Mouse (Mus musculus): ENCODE results near the gene E2f2.

E2f2 gene

DNA sequence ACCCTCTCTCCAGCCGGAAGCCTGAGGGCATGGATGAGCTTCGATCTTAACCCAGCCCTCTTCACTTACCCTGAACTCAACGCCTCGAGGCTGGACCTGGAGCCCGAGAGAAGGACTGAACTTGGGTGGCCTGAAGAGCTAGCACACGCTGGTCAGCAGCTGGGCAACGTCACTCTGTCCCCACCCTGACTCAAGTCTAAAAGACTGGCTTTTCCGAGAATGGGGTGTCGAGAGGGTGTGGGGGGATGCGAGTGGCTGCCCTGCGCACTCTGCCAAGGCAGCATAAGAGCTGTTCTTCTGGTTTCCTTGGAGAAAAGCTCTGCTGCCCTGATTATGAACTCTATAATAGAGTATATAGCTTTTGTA, 27.3 kb upstream of the E2f2 start:
- no peak for DNase-seq (ENCODE audit: low read depth)

GRCm38 (mm10) chr4:136145362-136145885, 26.8 kb upstream of the E2f2 start:
- no peak for DNase-seq (ENCODE audit: low read depth)

DNA sequence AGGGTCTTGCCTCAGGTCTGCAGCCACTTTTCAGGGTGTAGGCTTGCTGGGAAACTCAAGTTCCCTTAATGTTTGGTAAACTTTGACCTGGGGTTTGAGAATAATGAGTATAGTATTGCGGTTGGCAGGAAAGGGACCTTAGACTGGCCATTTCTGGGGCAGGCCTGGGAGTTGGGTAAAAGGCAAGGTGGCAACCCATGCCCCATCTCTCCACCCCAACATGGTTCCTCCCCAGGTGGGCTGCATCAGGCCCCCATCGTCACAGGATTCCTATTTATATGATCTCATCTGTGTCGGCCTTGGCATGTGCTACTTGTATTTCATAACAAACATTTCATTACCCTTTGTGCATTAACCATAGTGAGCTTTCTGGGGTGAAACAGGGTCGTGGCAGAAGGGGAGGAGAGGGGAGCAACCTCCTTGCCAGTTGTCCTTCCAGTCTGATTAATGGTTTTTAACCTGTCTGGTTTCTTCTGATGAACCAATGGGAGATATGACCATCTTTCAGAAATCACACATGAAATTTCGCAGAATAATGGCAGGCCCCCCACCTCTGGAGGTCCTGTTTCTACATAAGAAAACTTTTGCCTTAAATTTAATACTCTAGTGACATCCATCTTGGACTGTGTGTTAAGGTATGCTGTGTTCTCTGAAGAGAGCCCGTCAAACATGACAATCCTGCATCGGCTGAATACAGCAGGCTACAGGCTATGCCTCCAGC, 26.0 kb upstream of the E2f2 start:
- DNase-seq (ENCODE audit: low read depth): no peak

DNA sequence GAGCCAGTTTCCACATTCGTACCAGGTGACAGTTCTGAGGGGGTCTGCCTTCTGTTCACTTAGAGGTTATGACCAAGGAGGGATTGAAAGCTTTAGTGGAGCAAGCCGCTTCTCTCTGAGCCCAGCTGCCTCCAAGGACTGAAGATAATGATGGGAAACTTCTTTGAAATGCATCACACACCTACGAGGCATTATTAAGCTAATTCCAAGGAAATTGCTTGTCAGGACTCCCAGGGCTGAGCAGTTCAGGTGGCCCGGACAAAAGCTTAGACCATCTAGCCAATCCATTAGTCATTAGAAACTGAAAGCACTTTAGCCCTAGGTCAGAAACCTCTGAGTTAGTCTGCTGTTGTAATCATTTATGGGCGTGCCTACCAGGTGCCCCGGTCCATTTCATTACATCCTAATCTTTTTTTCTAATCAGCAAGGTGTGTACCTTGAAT, 25.5 kb upstream of the E2f2 start:
- DNase-seq (ENCODE audit: low read depth): no peak

DNA sequence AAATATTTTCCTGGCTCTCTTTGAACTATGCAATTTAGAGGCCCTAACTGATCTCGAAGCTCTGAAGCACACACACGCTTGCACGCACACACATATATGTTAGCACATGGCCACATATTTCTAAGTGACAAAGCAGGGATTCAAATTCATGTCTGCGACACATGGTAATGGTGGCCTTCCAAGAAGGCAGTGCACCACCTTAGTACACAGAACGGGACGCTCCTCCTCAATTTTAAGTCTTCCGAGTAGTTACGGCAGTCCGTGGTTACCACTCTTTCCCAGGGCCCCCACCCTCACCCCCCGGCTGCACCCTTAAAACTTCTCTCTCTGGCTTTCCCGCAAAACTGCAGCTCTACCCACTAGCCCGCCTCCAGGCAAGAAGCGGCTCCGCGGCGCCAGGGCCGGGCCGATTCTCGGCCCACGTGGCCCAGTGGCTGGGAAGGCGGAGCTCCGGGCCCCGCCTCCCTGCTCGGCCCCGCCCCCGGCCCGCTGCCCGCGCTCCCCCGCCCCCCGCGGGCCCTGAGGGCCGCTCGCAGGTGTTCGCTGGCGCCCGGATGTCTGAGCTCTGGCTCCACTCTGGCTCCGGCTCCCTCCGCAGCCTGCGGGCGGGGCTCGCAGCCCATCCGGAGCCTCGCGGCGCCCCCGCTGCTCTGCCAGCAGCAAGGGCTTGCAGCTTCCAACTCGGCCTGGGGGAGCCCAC, 24.6 kb upstream of the E2f2 start:
- DNase-seq (ENCODE audit: low read depth): peak; percentile 42

DNA sequence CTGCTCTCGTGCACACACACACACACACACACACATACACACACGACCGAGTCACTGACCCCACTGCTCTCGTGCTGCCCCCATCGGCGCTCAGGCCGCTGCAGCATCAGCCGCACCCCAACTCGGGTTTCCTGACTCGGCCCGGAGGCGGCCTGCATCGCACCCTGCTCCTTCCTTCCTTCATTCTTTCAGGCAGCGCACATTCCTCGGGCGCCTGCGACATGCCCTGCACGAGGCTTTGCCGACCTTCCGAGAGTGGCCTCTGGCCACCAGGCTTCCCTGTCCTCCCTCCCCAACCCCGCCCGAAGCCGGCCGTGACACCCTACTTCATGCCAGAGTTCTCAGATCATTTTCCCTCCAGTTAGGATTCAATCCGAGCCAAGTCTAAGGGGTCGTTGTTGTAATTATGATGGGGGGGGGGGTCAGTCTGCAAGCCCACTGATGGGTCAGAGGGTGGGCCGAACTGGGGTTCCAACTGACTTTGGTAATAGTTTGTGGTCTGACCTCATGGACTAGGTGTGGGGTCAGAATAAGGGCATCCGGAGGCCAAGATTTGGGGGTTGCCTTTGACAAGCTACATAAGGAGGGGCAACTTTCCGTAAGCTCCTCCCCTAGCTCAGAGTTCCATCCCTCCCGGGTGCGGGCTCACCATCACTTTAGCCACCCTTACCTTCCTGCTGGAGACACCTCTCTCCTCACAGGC, 23.7 kb upstream of the E2f2 start:
- DNase-seq (ENCODE audit: low read depth): no peak

GRCm38 (mm10) chr4:136149045-136149379, 23.2 kb upstream of the E2f2 start:
- no peak for DNase-seq (ENCODE audit: low read depth)

- peak; percentile 54 for DNase-seq (ENCODE audit: low read depth)
These were observed 22.5 kb upstream of the E2f2 start for GRCm38 (mm10) chr4:136149734-136150133.

DNA sequence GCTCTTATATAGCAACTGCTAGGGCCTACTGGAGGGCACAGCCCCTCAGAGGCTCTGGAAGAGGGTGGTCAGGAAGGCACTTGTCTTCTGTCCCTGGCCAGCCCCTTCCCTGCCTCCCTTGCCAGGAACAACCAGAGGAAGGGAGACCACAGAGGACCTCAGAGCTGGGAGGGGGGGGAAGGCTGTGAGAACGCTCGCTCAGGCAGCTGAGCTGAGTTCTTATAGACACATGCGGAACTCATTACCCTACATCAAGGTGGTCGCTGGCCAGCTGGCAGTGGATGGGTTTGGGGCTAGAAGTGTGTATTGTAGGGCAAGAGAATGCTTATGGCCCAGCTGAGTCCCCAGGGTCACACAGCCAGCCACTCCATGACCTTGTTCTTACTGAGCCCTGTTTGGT, 21.6 kb upstream of the E2f2 start:
- DNase-seq (ENCODE audit: low read depth): no peak

DNA sequence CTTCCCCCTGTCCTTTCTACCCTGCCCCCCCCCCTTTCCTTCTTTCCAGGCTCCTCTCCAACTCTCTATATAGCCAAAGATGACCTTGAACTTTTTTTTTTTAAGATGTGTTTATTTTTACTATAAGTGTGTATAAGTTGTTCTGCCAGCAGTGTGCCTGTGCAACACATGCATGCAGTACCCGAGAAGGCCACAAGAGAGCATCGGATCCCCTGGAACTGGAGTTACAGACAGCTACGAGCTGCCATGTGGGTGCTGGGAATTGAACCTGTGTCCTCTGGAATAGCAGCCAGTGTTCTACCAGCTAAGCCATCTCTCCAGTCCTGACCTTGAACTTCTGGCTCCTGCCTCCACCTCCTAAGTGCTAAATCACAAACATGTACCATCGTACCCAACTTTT, 19.4 kb upstream of the E2f2 start:
- no peak for DNase-seq (ENCODE audit: low read depth)

GRCm38 (mm10) chr4:136154462-136154861, 17.7 kb upstream of the E2f2 start:
- no peak for DNase-seq (ENCODE audit: low read depth)

DNA sequence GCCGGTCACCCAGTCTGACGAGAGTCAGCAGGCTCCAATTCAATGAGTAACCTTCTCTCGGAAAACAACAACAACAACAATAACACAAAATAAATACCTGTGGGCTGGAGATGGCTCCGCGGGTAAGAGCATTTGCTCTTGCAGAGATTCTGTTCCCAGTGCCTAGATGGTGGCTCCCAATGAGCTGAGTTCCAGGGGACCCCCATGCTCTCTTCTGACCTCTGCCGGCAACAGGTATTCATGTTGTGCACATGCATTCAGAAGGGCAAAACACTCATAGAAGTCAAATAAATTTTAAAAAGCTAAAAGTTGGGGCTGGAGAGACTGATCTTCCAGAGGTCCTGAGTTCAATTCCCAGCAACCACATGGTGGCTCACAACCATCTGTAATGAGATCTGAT, 13.7 kb upstream of the E2f2 start:
- DNase-seq (ENCODE audit: low read depth): no peak

DNA sequence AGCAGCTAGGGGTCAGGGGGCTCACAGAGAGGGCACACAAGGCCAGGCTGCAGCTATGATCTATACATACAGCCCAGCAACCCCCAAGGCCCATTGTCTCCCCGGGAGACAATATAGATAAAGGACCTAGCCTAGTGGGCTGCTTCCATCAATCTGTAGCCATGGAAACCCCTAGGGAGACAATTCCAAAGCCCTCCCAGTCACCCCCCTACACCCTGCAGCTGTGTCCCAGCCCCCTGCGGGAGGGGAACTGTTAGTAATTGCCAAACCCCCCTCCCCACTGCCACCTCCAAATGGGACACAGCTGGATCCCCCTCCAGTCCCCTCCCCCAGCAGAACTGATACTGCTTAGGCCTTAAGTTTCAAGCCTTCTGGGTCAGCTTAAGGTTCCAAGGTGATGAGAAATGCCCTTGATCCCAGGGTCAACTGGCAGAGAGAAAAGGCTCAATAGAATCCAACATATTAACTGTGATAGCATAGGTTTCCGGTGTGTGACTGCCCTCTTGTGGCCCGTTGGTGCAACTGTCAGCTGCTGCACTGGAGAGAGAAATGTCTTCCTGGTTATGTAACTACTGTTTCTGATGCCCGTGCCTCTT, 12.3 kb upstream of the E2f2 start:
- no peak for DNase-seq (ENCODE audit: low read depth)

GRCm38 (mm10) chr4:136163448-136163847, 8.7 kb upstream of the E2f2 start:
- DNase-seq (ENCODE audit: low read depth): no peak

DNA sequence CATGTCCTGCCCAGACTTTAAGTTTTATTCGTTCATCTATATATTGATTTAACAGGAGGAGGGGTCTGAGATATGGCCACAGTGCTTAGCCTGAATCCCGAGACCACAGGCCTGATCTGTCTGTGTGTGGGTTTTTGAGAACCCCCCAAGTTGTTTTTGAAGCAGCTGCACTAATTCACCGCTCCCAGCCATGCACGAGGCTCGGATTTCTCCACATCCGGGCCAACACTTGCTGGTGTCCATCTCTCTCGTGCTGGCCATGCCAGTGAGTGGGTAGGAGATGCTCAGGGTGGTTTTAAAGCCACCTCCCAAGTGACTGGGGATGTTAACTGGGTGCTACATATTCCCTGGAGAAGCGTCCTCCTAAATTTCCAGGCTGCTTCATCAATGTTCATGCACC, 7.2 kb upstream of the E2f2 start:
- no peak for DNase-seq (ENCODE audit: low read depth)

DNA sequence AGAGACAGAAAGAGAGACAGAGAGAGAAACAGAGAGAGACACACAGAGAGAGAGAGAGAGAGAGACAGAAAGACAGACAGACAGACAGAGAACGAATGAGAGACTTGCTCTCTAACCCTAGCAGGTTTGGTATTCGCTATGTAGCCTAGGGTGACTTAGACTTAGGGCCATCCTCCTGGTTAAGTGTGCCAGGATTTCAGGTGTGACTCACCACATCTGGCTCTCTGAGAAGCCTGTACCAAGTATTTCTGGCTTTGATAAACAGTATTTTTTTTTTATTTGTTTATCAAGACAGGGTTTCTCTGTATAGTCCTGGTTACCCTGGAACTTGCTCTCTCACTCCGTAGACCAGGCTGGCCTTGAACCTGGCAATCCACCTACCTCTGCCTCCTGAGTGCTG, 4.5 kb upstream of the E2f2 start:
- no peak for DNase-seq (ENCODE audit: low read depth)

GRCm38 (mm10) chr4:136170401-136170800, 1.8 kb upstream of the E2f2 start:
- DNase-seq (ENCODE audit: low read depth): no peak

GRCm38 (mm10) chr4:136171455-136171854, 739 bp upstream of the E2f2 start:
- DNase-seq (ENCODE audit: low read depth): no peak

- DNase-seq (ENCODE audit: low read depth): no peak
These were observed 482 bp downstream of the E2f2 start for GRCm38 (mm10) chr4:136172542-136173209.

DNA sequence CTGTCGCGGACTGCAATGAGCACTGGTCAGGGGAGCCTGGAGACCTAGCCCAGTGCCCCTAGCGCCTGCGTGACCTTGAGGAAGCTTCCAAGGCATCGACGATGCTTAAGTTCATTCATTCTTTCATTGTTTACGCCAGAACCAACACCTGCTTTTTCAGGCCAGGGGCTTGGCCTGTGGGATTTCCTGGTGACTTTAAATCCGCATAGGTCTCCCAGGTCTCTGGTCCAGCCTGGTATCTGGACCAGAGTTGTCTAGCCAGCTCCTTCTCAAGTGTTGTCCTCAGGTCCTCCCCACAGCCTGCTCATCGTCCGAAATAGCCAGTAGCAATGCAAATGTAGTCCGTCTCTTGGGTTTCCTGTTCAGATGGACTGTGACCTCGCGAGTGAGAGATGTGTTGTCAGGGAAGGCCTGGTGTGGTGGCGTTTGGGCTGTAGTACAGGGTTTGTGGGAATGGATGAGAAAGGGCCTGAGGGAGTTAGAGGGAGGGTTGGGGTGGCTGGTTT, 1.1 kb downstream of the E2f2 start:
- no peak for DNase-seq (ENCODE audit: low read depth)

GRCm38 (mm10) chr4:136174216-136175193, 2.3 kb downstream of the E2f2 start:
- peak; percentile 82 for DNase-seq (ENCODE audit: low read depth)

Data from c-Kit-positive CD71-positive TER-119-negative erythroid progenitor cells, embryonic 14.5 days (primary cell).